Mouse (Mus musculus) retina, embryonic 14.5 days (tissue): Measurements from ENCODE around the gene Dtwd1.
"Not testable (repeated sequence)": the region's sequence is repeated elsewhere in the genome, so short reads cannot be mapped to it uniquely, and the experiment has no call there.

ENCODE experiments used
- DNase-seq: peaks from one replicate; pipeline ENCODE4 v3.0.0-alpha.2; 2015; ENCODE audit warnings: low spot score

Gene Dtwd1

GRCm38 (mm10) chr2:126151855-126152571 lies at the start of gene Dtwd1, which contains the start of gene Fam227b:
Gene Dtwd1, plus strand, starts transcription at chr2:126152141.
Gene Fam227b, minus strand, starts transcription at chr2:126152004.
- peak; percentile 97 for DNase-seq

- no peak for DNase-seq
Observed at GRCm38 (mm10) chr2:126147723-126148122, 4.2 kb upstream of the Dtwd1 start.

- no peak for DNase-seq
Observed at GRCm38 (mm10) chr2:126165277-126166018, 13.5 kb downstream of the Dtwd1 start.

- no peak for DNase-seq
Observed at GRCm38 (mm10) chr2:126166335-126166734, 14.4 kb downstream of the Dtwd1 start.

- no peak for DNase-seq
Observed at GRCm38 (mm10) chr2:126166848-126167617, 15.1 kb downstream of the Dtwd1 start.

- no peak for DNase-seq
Observed at GRCm38 (mm10) chr2:126171427-126171826, 19.5 kb downstream of the Dtwd1 start.

GRCm38 (mm10) chr2:126191306-126191705 lies 39.4 kb downstream of the Dtwd1 start:
- DNase-seq, result no peak

GRCm38 (mm10) chr2:126192129-126192528 lies 40.2 kb downstream of the Dtwd1 start:
- DNase-seq, result no peak

- DNase-seq, result no peak
Observed at GRCm38 (mm10) chr2:126195631-126196356, 43.9 kb downstream of the Dtwd1 start.

- DNase-seq, result no peak
Observed at GRCm38 (mm10) chr2:126198971-126199370, 47.0 kb downstream of the Dtwd1 start.

GRCm38 (mm10) chr2:126211011-126211680 lies 59.2 kb downstream of the Dtwd1 start:
- DNase-seq, result no peak

- not testable (repeated sequence) for DNase-seq
Observed at GRCm38 (mm10) chr2:126214800-126215199, 62.9 kb downstream of the Dtwd1 start, which contains the start of gene Gm17555. Gene Gm17555, plus strand, starts transcription at chr2:126215100.
